Mouse (Mus musculus): Measurements from ENCODE around the gene Dcxr. TPM values are rescaled to one million over a fixed set of nuclear protein-coding genes. Genes with fewer than 3 reads are reported as not detected.
"Not testable (repeated sequence)": the region's sequence is repeated elsewhere in the genome, so short reads cannot be mapped to it uniquely, and the experiment has no call there.

Gene Dcxr
- polyA plus RNA-seq, 1 experiment from 2014 or later = 33.5 TPM

GRCm38 (mm10) chr11:120749430-120749829 is 22.3 kb upstream of the Dcxr start:
- no peak overlapping the region for H3K9ac ChIP-seq
- WGBS = 63% methylated on average over 8 of the region's 8 CpGs
- no peak overlapping the region for H3K4me3 ChIP-seq (replicated peaks)

GRCm38 (mm10) chr11:120747974-120748373 is 20.9 kb upstream of the Dcxr start:
- Histone ChIP-seq H3K4me3 (replicated peaks) (no peak overlapping the region), H3K9me3 (no peaks in the 10 kb centered on the region), H3K27ac (0 out of 2 replicates have a peak overlapping the region, but pooled peaks have one; percentile 16), H3K27me3 (replicated peaks) (no peaks in the 10 kb centered on the region), H3K9ac (no peak overlapping the region), H3K4me1 (no peaks in the 10 kb centered on the region), H3K4me2 (no peak overlapping the region), H3K36me3 (no peaks in the 10 kb centered on the region)
- WGBS = 61% methylated on average over 4 of the region's 4 CpGs
- ATAC-seq (ENCODE audit: insufficient read depth, low FRiP score, low read depth) = no peak

More at GRCm38 (mm10) chr11:120749430-120749829, 22.3 kb upstream of the Dcxr start:
- ATAC-seq (ENCODE audit: insufficient read depth, low FRiP score, low read depth) = no peak
- Histone ChIP-seq H3K9me3 (no peaks in the 10 kb centered on the region), H3K36me3 (no peaks in the 10 kb centered on the region), H3K4me2 (no peak overlapping the region), H3K27ac (no peak overlapping the region), H3K27me3 (replicated peaks) (no peaks in the 10 kb centered on the region), H3K4me1 (no peaks in the 10 kb centered on the region)

- no peak overlapping the region for H3K4me2 ChIP-seq
- peak overlapping the region; percentile 26; the same call in 1 of the 2 replicates for H3K27ac ChIP-seq
- 64% methylated on average over 7 of the region's 7 CpGs for WGBS
- no peaks in the 10 kb centered on the region for H3K4me1 ChIP-seq
- no peaks in the 10 kb centered on the region for H3K36me3 ChIP-seq
- H3K27me3 ChIP-seq (replicated peaks) = no peaks in the 10 kb centered on the region
- H3K4me3 ChIP-seq (replicated peaks) = no peak overlapping the region
- no peaks in the 10 kb centered on the region for H3K9me3 ChIP-seq
- peak; percentile 43; the same call in 1 of the 2 replicates for ATAC-seq (ENCODE audit: insufficient read depth, low FRiP score, low read depth)
- H3K9ac ChIP-seq = no peak overlapping the region
These were observed 17.1 kb upstream of the Dcxr start for GRCm38 (mm10) chr11:120744121-120744701.

GRCm38 (mm10) chr11:120740981-120741380 is 13.9 kb upstream of the Dcxr start:
- no peaks in the 10 kb centered on the region for H3K27me3 ChIP-seq (replicated peaks)
- ATAC-seq (ENCODE audit: insufficient read depth, low FRiP score, low read depth) = no peak
- H3K4me2 ChIP-seq = no peak overlapping the region
- H3K4me3 ChIP-seq (replicated peaks) = no peak overlapping the region
- H3K4me1 ChIP-seq = no peaks in the 10 kb centered on the region
- H3K27ac ChIP-seq = no peak overlapping the region
- WGBS = 85% methylated on average over 5 of the region's 5 CpGs
- H3K9ac ChIP-seq = no peak overlapping the region
- H3K9me3 ChIP-seq = no peaks in the 10 kb centered on the region
- H3K36me3 ChIP-seq = no peaks in the 10 kb centered on the region

- ATAC-seq (ENCODE audit: insufficient read depth, low FRiP score, low read depth) = no peak
- 76% methylated on average over 6 of the region's 6 CpGs for WGBS
- Histone ChIP-seq H3K9me3 (no peaks in the 10 kb centered on the region), H3K27ac (no peak overlapping the region), H3K4me3 (replicated peaks) (no peak overlapping the region), H3K27me3 (replicated peaks) (no peaks in the 10 kb centered on the region), H3K4me2 (no peak overlapping the region), H3K4me1 (peaks cover 3% of the 10 kb centered on the region; the same call in 1 of the 2 replicates), H3K9ac (no peak overlapping the region), H3K36me3 (no peaks in the 10 kb centered on the region)
These were observed 9.3 kb upstream of the Dcxr start for GRCm38 (mm10) chr11:120736424-120736823.

- peaks cover 3% of the 10 kb centered on the region; the same call in 1 of the 2 replicates for H3K4me1 ChIP-seq
- no peak overlapping the region for H3K4me2 ChIP-seq
- H3K9ac ChIP-seq = no peak overlapping the region
- WGBS = 50% methylated on average over 6 of the region's 6 CpGs
- no peak overlapping the region for H3K27ac ChIP-seq
- H3K36me3 ChIP-seq = no peaks in the 10 kb centered on the region
- no peaks in the 10 kb centered on the region for H3K9me3 ChIP-seq
- H3K27me3 ChIP-seq (replicated peaks) = no peaks in the 10 kb centered on the region
- no peak for ATAC-seq (ENCODE audit: insufficient read depth, low FRiP score, low read depth)
- H3K4me3 ChIP-seq (replicated peaks) = no peak overlapping the region
These were observed 6.4 kb upstream of the Dcxr start for GRCm38 (mm10) chr11:120733521-120733920.

- WGBS = 68% methylated on average over 12 of the region's 12 CpGs
- Histone ChIP-seq H3K27ac (peak within 1 kb of the TSS; percentile 54), H3K9me3 (no peaks in the 10 kb centered on the region), H3K36me3 (no peaks in the 10 kb centered on the region), H3K4me3 (replicated peaks) (no peak within 1 kb of the TSS), H3K27me3 (replicated peaks) (no peaks in the 10 kb centered on the region), H3K4me1 (peaks cover 3% of the 10 kb centered on the region; the same call in 1 of the 2 replicates), H3K9ac (no peak within 1 kb of the TSS), H3K4me2 (no peak within 1 kb of the TSS)
- no peak for ATAC-seq (ENCODE audit: insufficient read depth, low FRiP score, low read depth)
These were observed 5.0 kb upstream of the Dcxr start, which contains the start of gene Cbr2 for GRCm38 (mm10) chr11:120731858-120732680. Gene Cbr2, minus strand, starts transcription at chr11:120732114.

- H3K27me3 ChIP-seq (replicated peaks) = no peaks in the 10 kb centered on the region
- H3K4me3 ChIP-seq (replicated peaks) = no peak overlapping the region
- H3K4me1 ChIP-seq = peaks cover 9% of the 10 kb centered on the region
- WGBS = 86% methylated on average over 1 of the region's 1 CpGs
- H3K36me3 ChIP-seq = no peaks in the 10 kb centered on the region
- no peak for ATAC-seq (ENCODE audit: insufficient read depth, low FRiP score, low read depth)
- no peak overlapping the region for H3K27ac ChIP-seq
- no peak overlapping the region for H3K4me2 ChIP-seq
- H3K9ac ChIP-seq = no peak overlapping the region
- H3K9me3 ChIP-seq = no peaks in the 10 kb centered on the region
These were observed 4.3 kb upstream of the Dcxr start for GRCm38 (mm10) chr11:120731395-120731794.

- Histone ChIP-seq H3K4me2 (no peak overlapping the region), H3K36me3 (no peaks in the 10 kb centered on the region), H3K27me3 (replicated peaks) (no peaks in the 10 kb centered on the region), H3K9ac (no peak overlapping the region), H3K27ac (no peak overlapping the region), H3K9me3 (no peaks in the 10 kb centered on the region), H3K4me1 (peaks cover 14% of the 10 kb centered on the region), H3K4me3 (replicated peaks) (no peak overlapping the region)
- no peak for ATAC-seq (ENCODE audit: insufficient read depth, low FRiP score, low read depth)
- 89% methylated on average over 10 of the region's 10 CpGs for WGBS
These were observed 3.3 kb upstream of the Dcxr start for GRCm38 (mm10) chr11:120730331-120730870.

GRCm38 (mm10) chr11:120729432-120730050 is 2.5 kb upstream of the Dcxr start:
- not testable (repeated sequence) for H3K36me3 ChIP-seq; H3K9ac ChIP-seq; H3K27me3 ChIP-seq (replicated peaks); H3K9me3 ChIP-seq; ATAC-seq (ENCODE audit: insufficient read depth, low FRiP score, low read depth); H3K27ac ChIP-seq
- Histone ChIP-seq H3K4me1 (peaks cover 14% of the 10 kb centered on the region), H3K4me2 (peak overlapping the region; percentile 49), H3K4me3 (replicated peaks) (peak overlapping the region; percentile 11; the same call in 1 of the 2 replicates)
- WGBS = 2% methylated on average over 18 of the region's 21 CpGs

- Histone ChIP-seq H3K4me2 (no peak overlapping the region; the same call in 1 of the 2 replicates), H3K36me3 (no peaks in the 10 kb centered on the region)
- WGBS = 72% methylated on average over 11 of the region's 11 CpGs
These were observed 1.6 kb upstream of the Dcxr start for GRCm38 (mm10) chr11:120728530-120729240.

More at GRCm38 (mm10) chr11:120728530-120729240, 1.6 kb upstream of the Dcxr start:
- no peaks in the 10 kb centered on the region for H3K9me3 ChIP-seq
- no peak overlapping the region for H3K27ac ChIP-seq
- H3K9ac ChIP-seq = no peak overlapping the region
- H3K4me1 ChIP-seq = peaks cover 14% of the 10 kb centered on the region
- H3K27me3 ChIP-seq (replicated peaks) = no peaks in the 10 kb centered on the region
- H3K4me3 ChIP-seq (replicated peaks) = no peak overlapping the region
- no peak for ATAC-seq (ENCODE audit: insufficient read depth, low FRiP score, low read depth)
